Mouse (Mus musculus) olfactory bulb, adult 2 months (tissue): Measurements from ENCODE around the gene Mettl15. TPM values are rescaled to one million over a fixed set of nuclear protein-coding genes. Genes with fewer than 3 reads are reported as not detected.

ENCODE experiments used
- H3K27ac ChIP-seq: fragments of 200-500 bp; 2 replicates; pipeline ENCODE4 v1.5.1; 2012; ENCODE audit warnings: low read depth, low read length; ENCODE audit not compliant: insufficient read depth
- H3K4me1 ChIP-seq: fragments of 200-500 bp; 2 replicates; pipeline ENCODE4 v1.6.1; 2012; ENCODE audit warnings: low read length; ENCODE audit not compliant: control insufficient read depth, insufficient read depth
- H3K4me3 ChIP-seq: fragments of 200-500 bp; 2 replicates; pipeline ENCODE4 v1.5.1; 2012; ENCODE audit warnings: mild to moderate bottlenecking, low read depth, low read length, moderate library complexity; ENCODE audit not compliant: insufficient read depth
- CTCF ChIP-seq: fragments of 200-500 bp; IDR thresholded peaks from 2 replicates; pipeline ENCODE4 v1.5.1; 2012; ENCODE audit warnings: low read depth, mild to moderate bottlenecking, low read length, moderate library complexity; ENCODE audit not compliant: insufficient read depth
- POLR2A ChIP-seq: fragments of 200-500 bp; IDR thresholded peaks from 2 replicates; pipeline ENCODE4 v1.6.1; 2012; ENCODE audit warnings: mild to moderate bottlenecking, low read depth, low read length, moderate library complexity; ENCODE audit not compliant: insufficient read depth
- WGBS: fragments of 180-500 bp; shearing (Covaris S2); methylation state at CpG from one replicate; pipeline ENCODE4 v1.1.7; 2018; 5-methylcytosine and 5-hydroxymethylcytosine counted together
- polyA plus RNA-seq: library from polyadenylated mRNA; stranded (reverse); fragments of >200 nt; gene quantifications from 2 replicates; pipeline ENCODE4 v1.2.4, GENCODE M21; 2012; ENCODE audit warnings: low replicate concordance; ENCODE audit not compliant: missing spikeins, insufficient read depth, insufficient read length

Mettl15 gene
- polyA plus RNA-seq, 1 experiment = not detected

DNA sequence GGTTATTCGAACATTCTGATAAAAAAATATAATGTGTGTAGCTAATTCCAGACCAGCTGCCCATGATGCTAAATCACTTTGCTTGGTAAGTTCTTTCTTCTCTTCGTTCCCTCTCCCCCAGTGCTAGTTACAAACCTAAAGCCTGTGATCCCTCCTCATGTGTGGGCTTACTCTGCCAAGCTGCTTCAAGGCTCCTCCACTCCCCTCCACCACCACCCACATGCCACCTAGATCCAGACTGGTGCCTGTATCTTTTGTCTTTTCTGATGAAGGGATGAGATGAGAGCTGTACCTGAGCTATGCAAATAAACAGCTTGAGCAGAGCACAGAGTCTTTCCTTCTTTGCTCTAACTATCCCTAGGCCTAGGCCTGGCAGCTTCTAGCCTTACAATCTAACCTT is 72.5 kb downstream of the Mettl15 start:
- 0 out of 2 replicates have a peak, but pooled peaks cover 2% of the 10 kb centered on the region for H3K4me1 ChIP-seq
- H3K4me3 ChIP-seq = no peak overlapping the region
- no peak for TF ChIP-seq CTCF
- H3K27ac ChIP-seq = no peak overlapping the region
- WGBS = 82% methylated on average over 2 of the region's 2 CpGs

DNA sequence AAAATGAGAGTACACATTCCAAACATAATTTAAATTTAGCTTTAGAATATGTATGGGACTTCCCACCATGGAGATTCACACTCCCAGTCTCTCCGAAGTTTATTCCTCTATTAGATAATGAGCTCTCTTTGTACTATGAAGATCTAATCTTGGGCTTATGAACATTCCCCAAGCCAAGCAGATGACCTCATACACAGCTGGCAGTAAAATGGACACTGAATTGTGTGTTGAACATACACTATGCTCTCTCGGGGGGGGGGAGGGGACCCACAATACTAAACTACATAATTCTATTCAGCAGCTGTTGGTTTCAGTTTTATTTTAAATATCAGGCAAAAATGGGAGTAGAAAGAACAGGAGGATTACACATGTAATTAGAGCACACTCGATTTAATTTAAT is 97.6 kb downstream of the Mettl15 start:
- 42% methylated on average over 3 of the region's 3 CpGs for WGBS

DNA sequence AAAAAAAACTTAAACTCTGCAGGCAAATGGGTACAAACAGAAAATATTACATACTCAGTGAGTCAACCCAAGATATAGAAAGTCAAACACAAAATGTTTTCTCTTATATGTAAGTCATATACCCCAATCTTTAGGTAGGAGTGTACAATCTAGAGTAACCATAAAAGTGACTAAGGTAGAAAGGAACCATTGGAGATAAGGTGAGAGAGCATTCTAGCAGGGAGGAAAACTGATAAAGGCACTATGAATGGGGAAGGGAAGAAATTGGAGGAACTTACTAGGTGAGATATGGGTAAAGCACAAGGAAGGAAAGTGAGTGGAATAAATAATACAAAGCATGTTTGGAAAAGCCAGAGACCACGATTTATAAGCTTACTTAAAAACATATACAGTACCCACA is 122.0 kb downstream of the Mettl15 start:
- no peak for TF ChIP-seq POLR2A
- TF ChIP-seq CTCF = no peak
- Histone ChIP-seq H3K4me3 (no peak overlapping the region), H3K4me1 (no peaks in the 10 kb centered on the region), H3K27ac (no peak overlapping the region)
- 80% methylated on average over 1 of the region's 1 CpGs for WGBS

More for the DNA sequence above, 97.6 kb downstream of the Mettl15 start:
- Histone ChIP-seq H3K27ac (no peak overlapping the region), H3K4me3 (no peak overlapping the region), H3K4me1 (no peaks in the 10 kb centered on the region)
- TF ChIP-seq CTCF (no peak), POLR2A (no peak)

DNA sequence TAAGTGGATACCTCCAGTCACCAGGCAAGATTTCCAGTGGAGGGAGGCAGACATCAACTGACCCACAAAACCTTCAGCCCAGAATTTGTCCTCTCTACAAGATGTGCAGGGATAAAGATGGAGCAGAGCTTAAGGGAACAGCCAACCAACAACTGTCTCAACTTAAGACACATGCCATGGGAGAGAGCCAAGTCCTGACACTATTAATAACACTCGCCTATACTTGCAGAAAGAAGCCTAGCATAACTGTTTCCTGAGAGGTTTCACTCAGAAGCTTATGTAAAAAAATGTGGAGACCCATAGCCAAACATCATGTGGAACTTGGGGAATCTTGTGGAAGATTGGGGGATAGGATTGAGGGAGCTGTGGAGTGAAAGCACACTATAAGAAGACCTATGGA is 124.4 kb downstream of the Mettl15 start:
- no peak overlapping the region for H3K27ac ChIP-seq
- WGBS = 94% methylated on average over 1 of the region's 1 CpGs
- no peak overlapping the region for H3K4me3 ChIP-seq
- TF ChIP-seq POLR2A (no peak), CTCF (no peak)
- no peaks in the 10 kb centered on the region for H3K4me1 ChIP-seq

DNA sequence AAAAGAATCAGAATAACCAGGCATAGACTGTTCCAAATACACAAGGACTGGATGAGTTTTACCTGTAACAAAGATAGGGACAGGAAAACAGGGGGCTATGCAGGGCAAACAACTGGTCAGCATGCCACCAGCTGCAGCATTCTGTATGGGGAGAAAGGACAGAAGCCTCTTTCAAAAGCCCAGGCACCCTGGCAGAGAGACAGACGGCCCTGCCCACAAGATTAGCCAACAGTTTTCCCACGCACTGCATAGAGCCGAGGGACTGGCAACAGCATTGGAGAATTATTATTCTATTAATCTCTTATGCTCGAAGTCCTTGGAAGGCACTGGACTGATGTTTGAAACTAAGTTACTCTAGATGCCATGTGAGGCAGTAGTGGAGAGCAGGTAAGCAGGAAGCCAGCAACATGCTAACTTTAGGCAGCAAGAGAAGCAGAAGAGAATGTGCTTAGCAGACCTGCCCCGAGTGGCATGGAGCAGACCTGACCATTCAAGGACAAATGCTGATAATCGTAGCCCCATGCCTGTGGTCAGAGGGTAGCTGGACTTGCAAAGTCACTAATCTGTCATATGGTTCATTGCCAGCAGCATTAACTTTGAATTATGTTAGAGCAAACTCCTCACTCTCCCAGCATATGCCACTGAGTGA is 127.0 kb downstream of the Mettl15 start:
- Histone ChIP-seq H3K4me3 (no peak overlapping the region), H3K27ac (no peak overlapping the region), H3K4me1 (no peaks in the 10 kb centered on the region)
- 44% methylated on average over 6 of the region's 6 CpGs for WGBS
- TF ChIP-seq CTCF (no peak), POLR2A (no peak)

DNA sequence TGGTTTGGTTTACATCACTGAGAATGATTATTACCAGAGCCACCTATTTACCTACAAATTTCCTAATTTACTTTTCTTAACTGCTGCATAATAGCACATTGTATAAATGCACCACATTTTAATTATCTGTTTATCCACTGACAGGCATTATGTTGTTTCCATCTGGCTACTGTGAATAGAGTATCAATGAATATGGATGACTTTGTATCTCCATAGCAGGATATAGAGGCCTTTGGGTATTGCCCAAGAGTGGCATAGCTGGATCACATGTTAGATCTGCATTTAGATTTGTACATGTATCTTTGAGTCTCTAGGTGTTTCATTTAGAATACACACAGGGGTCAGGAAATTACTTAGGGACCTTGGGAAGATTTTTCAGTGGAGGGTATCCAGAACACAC is 133.3 kb downstream of the Mettl15 start:
- H3K4me1 ChIP-seq = no peaks in the 10 kb centered on the region
- no peak overlapping the region for H3K27ac ChIP-seq
- H3K4me3 ChIP-seq = no peak overlapping the region
- TF ChIP-seq POLR2A (no peak), CTCF (no peak)

DNA sequence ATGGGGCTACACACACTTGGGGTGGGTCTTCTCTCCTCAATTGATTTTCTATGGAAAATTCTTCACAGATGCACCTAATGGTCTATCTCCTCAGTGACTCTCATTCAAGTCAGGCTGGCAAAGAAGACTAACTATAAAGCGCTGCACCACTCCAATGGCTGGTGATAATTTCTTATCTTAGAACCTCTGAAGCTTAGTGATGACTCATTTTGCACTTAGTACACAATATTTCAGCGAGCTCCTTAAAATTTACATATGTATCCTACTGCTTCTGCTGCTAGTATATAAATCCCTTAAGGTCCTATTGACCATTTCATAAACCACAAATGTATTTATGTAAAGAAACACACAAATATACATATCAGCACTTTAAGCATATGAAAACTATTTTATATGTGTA is 136.1 kb downstream of the Mettl15 start:
- H3K4me3 ChIP-seq = no peak overlapping the region
- WGBS = 98% methylated on average over 2 of the region's 2 CpGs
- H3K4me1 ChIP-seq = no peaks in the 10 kb centered on the region
- TF ChIP-seq POLR2A = no peak
- no peak for TF ChIP-seq CTCF
- H3K27ac ChIP-seq = no peak overlapping the region

DNA sequence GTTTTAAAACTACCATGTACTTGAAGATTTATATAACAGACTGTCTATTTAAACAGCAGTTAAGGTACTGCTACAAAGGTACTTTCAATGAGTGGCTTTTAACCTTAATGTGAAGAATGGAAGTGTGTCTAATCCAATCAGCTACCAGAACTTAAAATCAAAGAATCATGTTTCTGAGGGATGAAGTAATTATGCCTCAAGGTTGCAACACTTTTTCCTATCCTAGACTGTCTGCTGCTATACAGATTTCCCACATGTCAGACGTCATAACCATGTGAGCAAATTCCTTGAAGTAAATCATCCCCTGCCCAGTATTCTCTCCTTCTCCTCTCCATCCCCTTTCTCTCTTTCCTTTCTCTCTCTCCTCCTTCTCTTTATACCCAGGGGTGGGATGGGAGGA is 140.2 kb downstream of the Mettl15 start:
- no peak overlapping the region for H3K4me3 ChIP-seq
- no peak overlapping the region for H3K27ac ChIP-seq
- no peaks in the 10 kb centered on the region for H3K4me1 ChIP-seq
- TF ChIP-seq CTCF (no peak), POLR2A (no peak)
- WGBS = 81% methylated on average over 1 of the region's 1 CpGs

DNA sequence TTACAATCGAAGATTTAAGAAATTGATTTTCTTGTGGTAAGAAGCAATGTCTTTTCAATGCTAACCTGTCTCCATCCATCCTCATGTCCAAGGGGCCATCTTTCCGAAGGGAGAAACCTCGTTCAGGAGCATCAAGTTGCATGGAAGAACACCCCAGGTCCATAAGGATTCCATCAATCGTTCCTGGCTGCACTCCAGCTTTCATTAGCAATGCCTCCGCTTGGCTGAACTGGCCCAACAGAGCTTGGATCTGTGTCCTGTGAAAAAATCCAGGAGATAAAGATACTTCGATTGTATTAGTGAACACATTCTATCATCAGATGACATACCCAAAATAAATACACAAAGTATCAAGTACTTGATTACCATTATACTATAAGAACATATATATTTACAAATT is 143.3 kb downstream of the Mettl15 start:
- TF ChIP-seq POLR2A = no peak
- TF ChIP-seq CTCF = no peak
- 81% methylated on average over 6 of the region's 6 CpGs for WGBS
- Histone ChIP-seq H3K4me3 (no peak overlapping the region), H3K4me1 (no peaks in the 10 kb centered on the region), H3K27ac (no peak overlapping the region)

DNA sequence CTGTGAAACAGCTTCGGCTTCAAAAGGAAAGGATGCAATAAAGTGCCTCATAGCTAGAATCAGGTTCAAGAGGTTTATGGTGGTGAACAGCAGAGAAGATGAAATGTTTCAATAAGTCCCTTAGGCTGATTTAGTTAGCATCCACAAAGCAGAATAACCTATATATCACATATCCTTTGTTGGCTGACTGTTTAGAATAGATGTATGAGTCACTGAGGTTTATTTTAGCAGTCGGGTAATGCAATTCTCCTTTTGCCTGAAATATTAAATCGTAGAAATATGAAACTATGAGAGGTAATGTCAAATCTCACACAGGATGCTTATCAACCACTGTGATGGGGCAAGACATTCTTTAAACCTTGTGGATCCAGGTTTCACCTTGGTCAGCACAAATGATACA is 149.8 kb downstream of the Mettl15 start:
- TF ChIP-seq CTCF (no peak), POLR2A (no peak)
- WGBS = 88% methylated on average over 3 of the region's 3 CpGs
- no peak overlapping the region for H3K27ac ChIP-seq

More for the DNA sequence above, 149.8 kb downstream of the Mettl15 start:
- Histone ChIP-seq H3K4me3 (no peak overlapping the region), H3K4me1 (no peaks in the 10 kb centered on the region)
